Mouse (Mus musculus) Muller cell, postnatal 12 days (primary cell): ENCODE data around the gene Sh3rf3.

Experiments used
- DNase-seq: peaks from one replicate; pipeline ENCODE4 v3.0.0-alpha.2; 2015; ENCODE audit errors: inconsistent ontology term

The Sh3rf3 gene

GRCm38 (mm10) chr10:59166104-59166944 lies 353.2 kb downstream of the Sh3rf3 start:
- DNase-seq: peak; percentile 40

GRCm38 (mm10) chr10:59171042-59171441 lies 357.9 kb downstream of the Sh3rf3 start:
- no peak for DNase-seq

GRCm38 (mm10) chr10:59172539-59172938 lies 359.4 kb downstream of the Sh3rf3 start:
- DNase-seq: no peak

- DNase-seq: no peak
Observed at GRCm38 (mm10) chr10:59179620-59180019, 366.5 kb downstream of the Sh3rf3 start.

- no peak for DNase-seq
Observed at GRCm38 (mm10) chr10:59182306-59182705, 369.1 kb downstream of the Sh3rf3 start.
